Mouse (Mus musculus) liver, embryonic 16.5 days (tissue): ENCODE data around the gene Soat1. TPM values are rescaled to one million over a fixed set of nuclear protein-coding genes. Genes with fewer than 3 reads are reported as not detected.
"Not testable (repeated sequence)": the region's sequence is repeated elsewhere in the genome, so short reads cannot be mapped to it uniquely, and the experiment has no call there.

Experiments
- ATAC-seq: fragments of 200-750 bp; cut with Nextera tagmentation; 2 replicates; pipeline ENCODE4 v1.8.0; 2017; ENCODE audit warnings: low read depth, mild to moderate bottlenecking, moderate number of reproducible peaks, moderate library complexity
- H3K27ac ChIP-seq: fragments of 300-500 bp; sonication (generic); 2 replicates; pipeline ENCODE4 v1.5.1; 2014; ENCODE audit warnings: mild to moderate bottlenecking, low read length
- H3K27me3 ChIP-seq: fragments of 300-500 bp; sonication (generic); 2 replicates; pipeline ENCODE4 v1.6.1; 2014; ENCODE audit warnings: low read depth, low read length, mixed read lengths; ENCODE audit not compliant: control insufficient read depth, insufficient read depth
- H3K36me3 ChIP-seq: fragments of 300-500 bp; sonication (generic); 2 replicates; pipeline ENCODE4 v1.6.1; 2014; ENCODE audit warnings: mild to moderate bottlenecking; ENCODE audit not compliant: control insufficient read depth, insufficient read depth
- H3K4me1 ChIP-seq: fragments of 300-500 bp; sonication (generic); 2 replicates; pipeline ENCODE4 v1.6.1; 2014; ENCODE audit warnings: low read depth, low read length, mixed read lengths; ENCODE audit not compliant: control insufficient read depth
- H3K4me2 ChIP-seq: fragments of 300-500 bp; sonication (generic); 2 replicates; pipeline ENCODE4 v1.6.1; 2014; ENCODE audit warnings: low read depth, low read length, mixed read lengths
- H3K4me3 ChIP-seq: fragments of 300-500 bp; sonication (generic); 2 replicates; pipeline ENCODE4 v1.5.1; 2014; ENCODE audit warnings: low read depth, mild to moderate bottlenecking, low read length
- H3K9ac ChIP-seq: fragments of 300-500 bp; sonication (generic); 2 replicates; pipeline ENCODE4 v1.6.1; 2014; ENCODE audit warnings: low read depth, low read length
- H3K9me3 ChIP-seq: fragments of 300-500 bp; sonication (generic); replicated peaks from 2 replicates; pipeline ENCODE4 v1.6.1; 2016; ENCODE audit warnings: low read length; ENCODE audit not compliant: control insufficient read depth
- WGBS: fragments of 180-500 bp; shearing (Covaris S2); extraction: QIAGEN DNeasy Blood & Tissue Kit; methylation state at CpG from one replicate; pipeline ENCODE4 v1.1.7; 2014; ENCODE audit not compliant: insufficient replicate concordance; 5-methylcytosine and 5-hydroxymethylcytosine counted together
- polyA plus RNA-seq: library from polyadenylated mRNA; unstranded; fragments of >200 nt; fragmentation: Nextera tagmentation; extraction: Ambion mirVana; gene quantifications from 2 replicates; pipeline ENCODE4 v1.2.1, GENCODE M21; 2015

Gene Soat1
- 25.4 and 26.1 TPM in 2 replicates for polyA plus RNA-seq

GRCm38 (mm10) chr1:156473961-156474503 lies at the start of gene Soat1:
Gene Soat1 (minus strand): TSS chr1:156474331.
- Histone ChIP-seq H3K27me3 (peaks cover 4% of the 10 kb centered on the region; the same call in 1 of the 2 replicates), H3K4me3 (peak within 1 kb of the TSS; percentile 71), H3K9me3 (no peaks in the 10 kb centered on the region), H3K4me2 (peak within 1 kb of the TSS; percentile 60), H3K9ac (peak within 1 kb of the TSS; percentile 67), H3K36me3 (no peaks in the 10 kb centered on the region), H3K27ac (peak within 1 kb of the TSS; percentile 79), H3K4me1 (peaks cover 4% of the 10 kb centered on the region)
- under 1% methylated on average over 38 of the region's 46 CpGs for WGBS
- peak; percentile 83 for ATAC-seq

GRCm38 (mm10) chr1:156523842-156524241 lies 49.7 kb upstream of the Soat1 start, which contains the start of gene Gm10031:
Gene Gm10031 (plus strand): TSS chr1:156524012.
- H3K36me3 ChIP-seq, H3K4me3 ChIP-seq, H3K9ac ChIP-seq, H3K4me2 ChIP-seq, H3K27me3 ChIP-seq, H3K4me1 ChIP-seq, H3K27ac ChIP-seq, H3K9me3 ChIP-seq: not testable (repeated sequence)
- WGBS, result 83% methylated on average over 21 of the region's 22 CpGs
- peak; percentile 82 for ATAC-seq

- ATAC-seq, result no peak
- Histone ChIP-seq H3K9ac (no peak overlapping the region), H3K4me1 (no peaks in the 10 kb centered on the region), H3K36me3 (no peaks in the 10 kb centered on the region), H3K9me3 (no peaks in the 10 kb centered on the region), H3K27ac (no peak overlapping the region), H3K4me2 (no peak overlapping the region), H3K27me3 (no peaks in the 10 kb centered on the region), H3K4me3 (no peak overlapping the region)
- WGBS, result 43% methylated on average over 15 of the region's 15 CpGs
Measured at GRCm38 (mm10) chr1:156521796-156522517, 47.8 kb upstream of the Soat1 start.

- WGBS, result 59% methylated on average over 3 of the region's 3 CpGs
- H3K9me3 ChIP-seq, result no peaks in the 10 kb centered on the region
- H3K27me3 ChIP-seq, result no peaks in the 10 kb centered on the region
- H3K4me2 ChIP-seq, result no peak overlapping the region
- no peaks in the 10 kb centered on the region for H3K36me3 ChIP-seq
- H3K4me1 ChIP-seq, result no peaks in the 10 kb centered on the region
- H3K27ac ChIP-seq, result no peak overlapping the region
- no peak overlapping the region for H3K4me3 ChIP-seq
- no peak for ATAC-seq
- no peak overlapping the region for H3K9ac ChIP-seq
Measured at GRCm38 (mm10) chr1:156520136-156520780, 46.1 kb upstream of the Soat1 start.

- H3K4me3 ChIP-seq, result no peak overlapping the region
- no peaks in the 10 kb centered on the region for H3K36me3 ChIP-seq
- no peak overlapping the region for H3K4me2 ChIP-seq
- 60% methylated on average over 3 of the region's 3 CpGs for WGBS
- H3K27me3 ChIP-seq, result no peaks in the 10 kb centered on the region
- H3K4me1 ChIP-seq, result no peaks in the 10 kb centered on the region
- H3K9me3 ChIP-seq, result no peaks in the 10 kb centered on the region
- no peak overlapping the region for H3K27ac ChIP-seq
- no peak overlapping the region for H3K9ac ChIP-seq
- ATAC-seq, result no peak
Measured at GRCm38 (mm10) chr1:156507753-156508152, 33.6 kb upstream of the Soat1 start.

GRCm38 (mm10) chr1:156505901-156506300 lies 31.8 kb upstream of the Soat1 start:
- H3K36me3 ChIP-seq, result no peaks in the 10 kb centered on the region
- 74% methylated on average over 2 of the region's 2 CpGs for WGBS
- no peaks in the 10 kb centered on the region for H3K27me3 ChIP-seq

GRCm38 (mm10) chr1:156504945-156505523 lies 30.9 kb upstream of the Soat1 start:
- Histone ChIP-seq H3K27me3 (no peaks in the 10 kb centered on the region), H3K4me2 (no peak overlapping the region), H3K9me3 (no peaks in the 10 kb centered on the region), H3K9ac (no peak overlapping the region), H3K36me3 (no peaks in the 10 kb centered on the region), H3K4me3 (no peak overlapping the region), H3K27ac (no peak overlapping the region), H3K4me1 (no peaks in the 10 kb centered on the region)
- ATAC-seq, result no peak
- 55% methylated on average over 5 of the region's 5 CpGs for WGBS

More at GRCm38 (mm10) chr1:156505901-156506300, 31.8 kb upstream of the Soat1 start:
- Histone ChIP-seq H3K9ac (no peak overlapping the region), H3K4me1 (no peaks in the 10 kb centered on the region), H3K4me2 (no peak overlapping the region), H3K4me3 (no peak overlapping the region), H3K27ac (no peak overlapping the region), H3K9me3 (no peaks in the 10 kb centered on the region)
- ATAC-seq, result no peak

GRCm38 (mm10) chr1:156496910-156497309 lies 22.8 kb upstream of the Soat1 start:
- 61% methylated on average over 5 of the region's 5 CpGs for WGBS

More at GRCm38 (mm10) chr1:156496910-156497309, 22.8 kb upstream of the Soat1 start:
- no peak overlapping the region for H3K4me2 ChIP-seq
- no peaks in the 10 kb centered on the region for H3K4me1 ChIP-seq
- H3K27ac ChIP-seq, result no peak overlapping the region
- H3K36me3 ChIP-seq, result no peaks in the 10 kb centered on the region
- no peak overlapping the region for H3K9ac ChIP-seq
- no peaks in the 10 kb centered on the region for H3K27me3 ChIP-seq
- no peak for ATAC-seq
- no peak overlapping the region for H3K4me3 ChIP-seq
- no peaks in the 10 kb centered on the region for H3K9me3 ChIP-seq
